Mouse (Mus musculus): ENCODE measurements around the gene Hk1.
A peak's percentile ranks its signal among the peaks of the same experiment; 100 is the strongest.

Hk1 gene

GRCm38 (mm10) chr10:62379808-62380207, at the start of gene Hk1:
Gene Hk1, minus strand, starts transcription at chr10:62379908.
- DNase-seq (ENCODE audit: low spot score), result no peak

- no peak for DNase-seq (ENCODE audit: low spot score)
Observed at GRCm38 (mm10) chr10:62425081-62425871, 45.6 kb upstream of the Hk1 start.

- no peak for DNase-seq (ENCODE audit: low spot score)
Observed at GRCm38 (mm10) chr10:62422255-62422654, 42.5 kb upstream of the Hk1 start, which contains the start of gene Hkdc1. Gene Hkdc1, minus strand, starts transcription at chr10:62422491.

GRCm38 (mm10) chr10:62421127-62421526, 41.4 kb upstream of the Hk1 start:
- DNase-seq (ENCODE audit: low spot score), result no peak

- no peak for DNase-seq (ENCODE audit: low spot score)
Observed at GRCm38 (mm10) chr10:62420399-62420798, 40.7 kb upstream of the Hk1 start.

GRCm38 (mm10) chr10:62419422-62419821, 39.7 kb upstream of the Hk1 start:
- no peak for DNase-seq (ENCODE audit: low spot score)

- DNase-seq (ENCODE audit: low spot score), result no peak
Observed at GRCm38 (mm10) chr10:62418831-62419356, 39.2 kb upstream of the Hk1 start.

- no peak for DNase-seq (ENCODE audit: low spot score)
Observed at GRCm38 (mm10) chr10:62413606-62413982, 33.9 kb upstream of the Hk1 start.

- DNase-seq (ENCODE audit: low spot score), result no peak
Observed at GRCm38 (mm10) chr10:62412906-62413605, 33.3 kb upstream of the Hk1 start.

GRCm38 (mm10) chr10:62411431-62412410, 32.0 kb upstream of the Hk1 start:
- no peak for DNase-seq (ENCODE audit: low spot score)

GRCm38 (mm10) chr10:62410943-62411342, 31.2 kb upstream of the Hk1 start:
- peak; percentile 70 for DNase-seq (ENCODE audit: low spot score)

GRCm38 (mm10) chr10:62404901-62405300, 25.2 kb upstream of the Hk1 start:
- DNase-seq (ENCODE audit: low spot score), result no peak

- no peak for DNase-seq (ENCODE audit: low spot score)
Observed at GRCm38 (mm10) chr10:62401641-62402111, 22.0 kb upstream of the Hk1 start.

GRCm38 (mm10) chr10:62383011-62383410, 3.3 kb upstream of the Hk1 start:
- no peak for DNase-seq (ENCODE audit: low spot score)

GRCm38 (mm10) chr10:62380936-62381335, 1.2 kb upstream of the Hk1 start:
- no peak for DNase-seq (ENCODE audit: low spot score)

- no peak for DNase-seq (ENCODE audit: low spot score)
Observed at GRCm38 (mm10) chr10:62358827-62359226, 20.9 kb downstream of the Hk1 start.

- no peak for DNase-seq (ENCODE audit: low spot score)
Observed at GRCm38 (mm10) chr10:62356105-62356730, 23.5 kb downstream of the Hk1 start.

GRCm38 (mm10) chr10:62345147-62345546, 34.6 kb downstream of the Hk1 start:
- DNase-seq (ENCODE audit: low spot score), result no peak

GRCm38 (mm10) chr10:62344004-62344752, 35.5 kb downstream of the Hk1 start:
- DNase-seq (ENCODE audit: low spot score), result no peak

GRCm38 (mm10) chr10:62342512-62342911, 37.2 kb downstream of the Hk1 start:
- DNase-seq (ENCODE audit: low spot score), result no peak

GRCm38 (mm10) chr10:62341956-62342355, 37.8 kb downstream of the Hk1 start:
- DNase-seq (ENCODE audit: low spot score), result no peak
